Mouse (Mus musculus): ENCODE results near the gene Stra6. TPM values are rescaled to one million over a fixed set of nuclear protein-coding genes. Genes with fewer than 3 reads are reported as not detected.

Stra6 gene
- polyA plus RNA-seq, 1 experiment from 2014 or later = 6.0 TPM

DNA sequence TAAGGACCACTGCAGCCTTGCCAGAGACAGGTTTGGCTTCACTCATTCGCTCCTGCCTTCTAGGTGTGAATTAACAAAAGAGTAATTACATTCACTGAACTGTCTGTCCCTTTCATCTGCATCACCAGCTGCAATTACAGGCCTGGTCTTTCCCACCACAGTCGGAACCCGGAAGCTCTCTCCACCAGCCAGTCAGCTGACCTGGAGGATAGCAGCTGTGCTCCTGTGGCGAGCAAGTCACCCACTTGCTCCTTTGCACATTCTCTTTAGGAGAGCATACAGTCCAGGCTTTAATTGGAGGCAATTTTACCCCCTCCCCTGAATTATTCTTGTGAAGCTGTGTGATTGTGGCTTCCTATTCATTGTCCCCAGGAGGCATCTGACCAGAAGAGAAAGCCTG lies 17.9 kb upstream of the Stra6 start:
- no peak for ATAC-seq (ENCODE audit: low read depth)
- H3K36me3 ChIP-seq (ENCODE audit: control insufficient read depth, insufficient read depth, low read length) = no peaks in the 10 kb centered on the region
- H3K4me2 ChIP-seq (ENCODE audit: low read depth, low read length) = no peak overlapping the region
- H3K27me3 ChIP-seq (ENCODE audit: control insufficient read depth, insufficient read depth, low read length) = no peaks in the 10 kb centered on the region
- WGBS = 11% methylated on average over 4 of the region's 4 CpGs
- no peak overlapping the region; the same call in 1 of the 2 replicates for H3K27ac ChIP-seq (ENCODE audit: low read depth, low read length)
- H3K4me1 ChIP-seq (ENCODE audit: control insufficient read depth, insufficient read depth, low read length) = peaks cover 68% of the 10 kb centered on the region
- no peaks in the 10 kb centered on the region for H3K9me3 ChIP-seq (ENCODE audit: control insufficient read depth, low read length)
- no peak overlapping the region for H3K9ac ChIP-seq (replicated peaks; ENCODE audit: low read depth, low read length)
- H3K4me3 ChIP-seq (ENCODE audit: low read depth, low read length) = no peak overlapping the region

DNA sequence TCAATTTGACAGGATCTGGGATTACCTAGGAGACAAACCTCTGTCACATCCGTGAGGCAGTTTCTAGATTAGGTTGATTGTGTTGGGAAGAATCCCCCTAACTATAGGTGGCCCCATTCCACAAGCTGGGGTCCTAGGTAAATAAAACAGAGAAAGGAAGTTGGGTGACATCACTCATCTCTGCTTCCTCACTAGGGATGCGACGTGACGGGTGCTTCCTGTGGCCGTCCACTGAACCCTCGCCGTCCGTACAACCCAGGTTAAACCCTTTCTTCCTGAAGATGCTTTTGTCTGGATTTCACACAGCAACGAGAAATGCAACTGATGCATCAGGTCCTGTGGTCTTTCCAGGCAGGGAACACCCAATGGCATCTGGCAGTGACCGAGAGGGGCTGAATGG lies 16.5 kb upstream of the Stra6 start:
- no peaks in the 10 kb centered on the region for H3K27me3 ChIP-seq (ENCODE audit: control insufficient read depth, insufficient read depth, low read length)
- WGBS = 87% methylated on average over 10 of the region's 10 CpGs
- H3K4me2 ChIP-seq (ENCODE audit: low read depth, low read length) = no peak overlapping the region
- H3K9me3 ChIP-seq (ENCODE audit: control insufficient read depth, low read length) = no peaks in the 10 kb centered on the region
- H3K27ac ChIP-seq (ENCODE audit: low read depth, low read length) = no peak overlapping the region
- H3K36me3 ChIP-seq (ENCODE audit: control insufficient read depth, insufficient read depth, low read length) = no peaks in the 10 kb centered on the region
- no peak overlapping the region for H3K4me3 ChIP-seq (ENCODE audit: low read depth, low read length)
- no peak for ATAC-seq (ENCODE audit: low read depth)
- peaks cover 61% of the 10 kb centered on the region for H3K4me1 ChIP-seq (ENCODE audit: control insufficient read depth, insufficient read depth, low read length)
- no peak overlapping the region for H3K9ac ChIP-seq (replicated peaks; ENCODE audit: low read depth, low read length)

DNA sequence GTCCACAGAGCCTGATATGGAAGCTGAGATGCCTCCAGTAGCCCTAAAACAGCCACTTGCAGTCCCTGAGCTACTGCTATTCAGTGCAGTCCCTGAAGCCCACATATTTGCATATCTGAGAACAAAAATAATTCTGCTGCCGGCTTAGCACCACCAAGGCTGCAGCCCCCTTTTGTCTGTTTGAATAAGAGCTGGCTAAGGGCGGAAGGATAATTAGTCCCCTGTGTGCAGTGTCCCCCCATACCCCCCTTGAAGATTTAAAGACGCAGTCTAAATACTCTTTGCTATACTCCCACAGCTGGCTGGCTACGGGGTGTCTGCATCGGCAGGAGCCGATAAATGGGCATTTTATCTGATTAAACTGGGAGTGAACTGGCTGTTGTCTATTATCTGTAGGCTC lies 15.0 kb upstream of the Stra6 start:
- H3K9me3 ChIP-seq (ENCODE audit: control insufficient read depth, low read length) = no peaks in the 10 kb centered on the region
- H3K27ac ChIP-seq (ENCODE audit: low read depth, low read length) = peak overlapping the region; percentile 80
- no peak overlapping the region for H3K4me3 ChIP-seq (ENCODE audit: low read depth, low read length)
- 4% methylated on average over 6 of the region's 6 CpGs for WGBS
- H3K4me1 ChIP-seq (ENCODE audit: control insufficient read depth, insufficient read depth, low read length) = peaks cover 50% of the 10 kb centered on the region
- H3K4me2 ChIP-seq (ENCODE audit: low read depth, low read length) = no peak overlapping the region
- no peaks in the 10 kb centered on the region for H3K27me3 ChIP-seq (ENCODE audit: control insufficient read depth, insufficient read depth, low read length)
- 0 out of 2 replicates have a peak overlapping the region, but pooled peaks have one; percentile 16 for H3K9ac ChIP-seq (replicated peaks; ENCODE audit: low read depth, low read length)
- peak; percentile 36 for ATAC-seq (ENCODE audit: low read depth)
- H3K36me3 ChIP-seq (ENCODE audit: control insufficient read depth, insufficient read depth, low read length) = no peaks in the 10 kb centered on the region

DNA sequence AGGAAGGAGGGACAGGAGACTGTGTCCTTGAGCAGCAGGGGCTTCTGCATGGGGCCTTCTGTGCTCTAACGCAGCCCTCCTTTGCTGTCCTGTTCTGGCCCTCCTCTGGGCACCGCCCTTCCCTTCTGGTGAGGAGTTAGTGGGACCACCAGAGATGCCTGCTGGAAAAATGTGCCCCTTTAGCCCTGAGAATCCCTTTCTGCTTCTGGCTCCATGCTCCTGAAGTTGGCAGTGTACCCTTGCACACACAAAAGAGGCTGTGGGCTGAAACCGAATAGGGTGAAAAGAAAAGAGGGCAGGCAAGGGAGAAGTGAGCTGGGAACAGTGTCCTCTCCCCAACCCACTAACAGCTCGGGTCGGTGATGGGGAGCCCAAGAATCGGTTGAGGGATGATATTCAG lies 14.4 kb upstream of the Stra6 start:
- Histone ChIP-seq H3K27me3 (ENCODE audit: control insufficient read depth, insufficient read depth, low read length) (no peaks in the 10 kb centered on the region), H3K9me3 (ENCODE audit: control insufficient read depth, low read length) (no peaks in the 10 kb centered on the region), H3K27ac (ENCODE audit: low read depth, low read length) (peak overlapping the region; percentile 80), H3K9ac (replicated peaks; ENCODE audit: low read depth, low read length) (0 out of 2 replicates have a peak overlapping the region, but pooled peaks have one; percentile 34), H3K4me1 (ENCODE audit: control insufficient read depth, insufficient read depth, low read length) (peaks cover 45% of the 10 kb centered on the region), H3K36me3 (ENCODE audit: control insufficient read depth, insufficient read depth, low read length) (no peaks in the 10 kb centered on the region), H3K4me3 (ENCODE audit: low read depth, low read length) (no peak overlapping the region), H3K4me2 (ENCODE audit: low read depth, low read length) (no peak overlapping the region)
- no peak for ATAC-seq (ENCODE audit: low read depth)
- WGBS = 41% methylated on average over 6 of the region's 6 CpGs

DNA sequence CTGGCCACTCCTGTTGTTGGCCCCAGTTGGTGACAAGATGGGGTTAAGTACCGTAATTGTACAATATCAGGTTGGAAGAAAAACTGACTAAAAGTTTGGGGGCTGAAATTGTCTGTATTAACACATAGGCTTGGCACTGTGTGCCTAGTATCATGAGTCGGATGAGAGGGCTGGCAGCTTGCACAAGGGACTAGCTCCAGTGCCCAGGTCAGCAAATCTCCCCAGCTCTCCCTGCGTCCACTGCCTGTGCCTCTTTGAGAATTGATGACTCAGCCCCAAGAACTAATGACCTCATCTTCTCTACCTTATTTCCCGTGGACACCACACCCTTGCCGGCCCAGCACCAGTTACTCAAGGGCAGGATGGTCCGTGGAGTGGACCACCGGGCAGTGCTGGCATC lies 13.7 kb upstream of the Stra6 start:
- Histone ChIP-seq H3K36me3 (ENCODE audit: control insufficient read depth, insufficient read depth, low read length) (no peaks in the 10 kb centered on the region), H3K4me1 (ENCODE audit: control insufficient read depth, insufficient read depth, low read length) (peaks cover 38% of the 10 kb centered on the region), H3K9me3 (ENCODE audit: control insufficient read depth, low read length) (no peaks in the 10 kb centered on the region), H3K27me3 (ENCODE audit: control insufficient read depth, insufficient read depth, low read length) (no peaks in the 10 kb centered on the region), H3K9ac (replicated peaks; ENCODE audit: low read depth, low read length) (no peak overlapping the region), H3K4me2 (ENCODE audit: low read depth, low read length) (no peak overlapping the region), H3K27ac (ENCODE audit: low read depth, low read length) (no peak overlapping the region), H3K4me3 (ENCODE audit: low read depth, low read length) (no peak overlapping the region)
- 70% methylated on average over 7 of the region's 7 CpGs for WGBS
- no peak for ATAC-seq (ENCODE audit: low read depth)

DNA sequence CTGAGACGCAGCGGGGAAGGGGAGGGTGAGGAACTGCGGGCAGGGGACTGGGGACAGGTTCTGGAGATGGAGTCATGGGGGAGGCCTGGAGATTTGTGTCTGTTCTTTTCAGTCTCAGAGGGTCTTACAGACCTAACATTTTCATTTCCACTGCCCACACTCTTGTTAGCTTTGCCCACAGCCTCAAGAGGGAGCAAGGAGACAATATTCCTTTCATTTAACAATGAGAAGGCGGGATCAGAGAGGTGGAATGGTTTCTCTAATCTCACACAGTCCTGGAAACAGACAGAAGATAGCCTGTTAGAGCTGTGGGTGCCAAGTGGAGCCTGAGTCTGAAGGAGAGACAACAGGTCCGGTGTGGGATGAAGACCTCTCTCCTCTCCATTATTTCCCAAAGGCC lies 11.7 kb upstream of the Stra6 start:
- ATAC-seq (ENCODE audit: low read depth) = no peak
- 32% methylated on average over 5 of the region's 5 CpGs for WGBS
- no peaks in the 10 kb centered on the region for H3K9me3 ChIP-seq (ENCODE audit: control insufficient read depth, low read length)
- H3K36me3 ChIP-seq (ENCODE audit: control insufficient read depth, insufficient read depth, low read length) = no peaks in the 10 kb centered on the region
- H3K27ac ChIP-seq (ENCODE audit: low read depth, low read length) = peak overlapping the region; percentile 60; the same call in 1 of the 2 replicates
- no peak overlapping the region for H3K4me3 ChIP-seq (ENCODE audit: low read depth, low read length)
- no peak overlapping the region for H3K9ac ChIP-seq (replicated peaks; ENCODE audit: low read depth, low read length)
- peaks cover 32% of the 10 kb centered on the region; the same call in 1 of the 2 replicates for H3K4me1 ChIP-seq (ENCODE audit: control insufficient read depth, insufficient read depth, low read length)
- no peaks in the 10 kb centered on the region for H3K27me3 ChIP-seq (ENCODE audit: control insufficient read depth, insufficient read depth, low read length)
- no peak overlapping the region for H3K4me2 ChIP-seq (ENCODE audit: low read depth, low read length)

DNA sequence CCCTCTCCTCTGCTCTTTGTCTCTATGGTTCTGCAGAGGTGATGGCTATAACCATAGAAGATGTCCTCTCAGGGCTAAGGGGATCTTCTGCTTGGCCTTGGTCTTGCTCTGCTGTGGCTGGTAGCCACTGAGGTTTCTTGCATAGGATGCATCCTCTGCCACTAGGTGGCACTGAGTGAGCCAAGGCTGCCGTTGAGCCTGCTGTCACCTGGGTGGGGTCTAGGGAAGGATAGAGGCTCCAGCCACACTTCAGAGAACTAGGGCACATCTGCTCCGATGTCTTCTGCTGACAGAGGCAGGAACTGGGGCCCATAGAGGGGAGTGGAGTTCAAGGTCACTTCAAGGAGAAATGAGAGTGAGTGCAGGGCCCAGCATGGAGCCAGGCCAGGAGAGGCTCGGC lies 10.5 kb upstream of the Stra6 start:
- H3K9me3 ChIP-seq (ENCODE audit: control insufficient read depth, low read length) = no peaks in the 10 kb centered on the region
- no peak overlapping the region for H3K27ac ChIP-seq (ENCODE audit: low read depth, low read length)
- no peaks in the 10 kb centered on the region for H3K27me3 ChIP-seq (ENCODE audit: control insufficient read depth, insufficient read depth, low read length)
- WGBS = 22% methylated on average over 3 of the region's 3 CpGs
- peak; percentile 57; the same call in 1 of the 2 replicates for ATAC-seq (ENCODE audit: low read depth)
- no peak overlapping the region for H3K9ac ChIP-seq (replicated peaks; ENCODE audit: low read depth, low read length)
- H3K4me1 ChIP-seq (ENCODE audit: control insufficient read depth, insufficient read depth, low read length) = peaks cover 27% of the 10 kb centered on the region; the same call in 1 of the 2 replicates
- no peak overlapping the region for H3K4me2 ChIP-seq (ENCODE audit: low read depth, low read length)
- H3K36me3 ChIP-seq (ENCODE audit: control insufficient read depth, insufficient read depth, low read length) = no peaks in the 10 kb centered on the region
- H3K4me3 ChIP-seq (ENCODE audit: low read depth, low read length) = no peak overlapping the region

DNA sequence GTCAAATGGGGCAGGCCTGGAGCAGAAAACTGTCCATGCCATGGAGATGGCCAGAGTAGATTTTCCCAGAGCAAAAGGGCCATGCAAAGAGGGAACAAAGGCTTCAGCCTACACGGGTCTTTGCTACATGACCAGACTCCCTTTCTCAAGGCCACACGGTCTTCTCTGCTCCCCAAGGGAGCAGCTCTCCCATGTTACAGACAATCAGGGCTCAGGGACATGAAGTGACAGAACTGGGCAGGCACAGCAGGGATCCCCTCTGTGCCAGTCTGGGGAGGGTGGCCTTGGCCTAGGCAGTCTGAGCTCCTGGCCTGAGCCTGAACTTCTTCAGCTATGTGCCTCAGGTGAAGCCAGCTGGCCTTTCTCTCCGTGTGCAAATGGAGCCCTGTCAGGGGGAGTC lies 10.0 kb upstream of the Stra6 start:
- Histone ChIP-seq H3K9ac (replicated peaks; ENCODE audit: low read depth, low read length) (no peak overlapping the region), H3K27ac (ENCODE audit: low read depth, low read length) (no peak overlapping the region), H3K27me3 (ENCODE audit: control insufficient read depth, insufficient read depth, low read length) (no peaks in the 10 kb centered on the region), H3K4me2 (ENCODE audit: low read depth, low read length) (no peak overlapping the region), H3K4me3 (ENCODE audit: low read depth, low read length) (no peak overlapping the region), H3K4me1 (ENCODE audit: control insufficient read depth, insufficient read depth, low read length) (peaks cover 22% of the 10 kb centered on the region; the same call in 1 of the 2 replicates), H3K9me3 (ENCODE audit: control insufficient read depth, low read length) (no peaks in the 10 kb centered on the region), H3K36me3 (ENCODE audit: control insufficient read depth, insufficient read depth, low read length) (no peaks in the 10 kb centered on the region)
- WGBS = 49% methylated on average over 3 of the region's 3 CpGs
- no peak for ATAC-seq (ENCODE audit: low read depth)

DNA sequence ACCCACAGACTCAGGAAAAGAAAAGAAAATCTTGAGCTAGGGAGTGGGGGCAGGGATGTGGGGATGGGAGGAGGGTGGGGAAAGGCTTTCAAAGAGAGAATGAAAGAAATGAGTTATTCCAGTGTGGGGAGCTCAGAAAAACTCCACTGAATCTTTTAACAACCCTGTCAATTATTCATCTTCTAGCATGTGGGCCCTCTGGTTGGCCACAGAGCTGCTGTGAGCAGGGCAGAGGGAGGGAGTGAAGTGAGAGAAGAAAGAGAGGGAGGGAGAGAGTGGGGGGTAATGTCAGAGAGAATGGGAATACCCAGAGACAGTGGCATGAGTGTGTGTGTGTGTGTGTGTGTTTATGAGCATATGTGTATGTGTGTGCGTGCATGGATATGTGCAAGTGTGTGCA lies 9.6 kb upstream of the Stra6 start:
- Histone ChIP-seq H3K27ac (ENCODE audit: low read depth, low read length) (no peak overlapping the region), H3K9me3 (ENCODE audit: control insufficient read depth, low read length) (no peaks in the 10 kb centered on the region), H3K4me2 (ENCODE audit: low read depth, low read length) (no peak overlapping the region), H3K27me3 (ENCODE audit: control insufficient read depth, insufficient read depth, low read length) (no peaks in the 10 kb centered on the region), H3K4me1 (ENCODE audit: control insufficient read depth, insufficient read depth, low read length) (peaks cover 18% of the 10 kb centered on the region; the same call in 1 of the 2 replicates), H3K9ac (replicated peaks; ENCODE audit: low read depth, low read length) (no peak overlapping the region), H3K36me3 (ENCODE audit: control insufficient read depth, insufficient read depth, low read length) (no peaks in the 10 kb centered on the region), H3K4me3 (ENCODE audit: low read depth, low read length) (no peak overlapping the region)
- WGBS = 84% methylated on average over 1 of the region's 1 CpGs
- no peak for ATAC-seq (ENCODE audit: low read depth)
